Comparison of ENCODE assay signal across 8 mouse cellular contexts in the genomic region with DNA sequence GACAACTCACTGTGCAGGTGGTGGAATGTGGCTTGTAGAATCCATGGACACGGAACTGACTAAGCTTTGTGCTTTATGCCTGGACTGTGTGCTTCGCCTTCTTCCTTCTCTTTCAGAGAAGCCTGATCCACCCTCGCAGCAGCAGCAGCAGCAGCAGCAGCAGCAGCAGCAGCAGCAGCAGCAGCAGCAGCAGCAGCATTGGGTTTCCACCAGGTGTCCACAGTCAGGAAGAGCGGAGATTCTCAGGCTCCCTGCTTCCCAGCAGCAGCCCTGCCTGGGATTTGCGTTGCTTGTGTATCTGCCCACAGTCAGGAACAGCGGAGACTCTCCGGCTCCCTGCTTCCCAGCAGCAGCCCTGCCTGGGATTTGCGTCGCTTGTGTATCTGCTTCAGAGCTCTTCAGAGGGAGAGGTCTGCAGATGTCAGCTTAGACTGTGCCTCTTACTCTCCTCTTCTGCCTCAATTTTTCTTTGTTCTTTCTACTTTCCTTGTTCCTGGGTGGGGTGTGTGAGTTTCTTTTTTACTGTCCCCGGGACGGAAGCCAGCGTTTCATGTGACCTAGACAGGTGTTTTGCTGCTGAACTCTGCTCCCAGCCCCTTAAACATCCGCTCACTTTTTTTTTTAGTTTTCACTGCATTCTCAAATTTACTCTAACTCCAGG.
DNase-seq lines count a peak whose midpoint lies in the region; ATAC-seq and TF ChIP-seq lines count a peak whose summit lies in the region.

No protein-coding gene starts in this region.

- no peaks in the 10 kb centered on the region for H3K36me3 ChIP-seq in heart, embryonic 15.5 days
- no peaks in the 10 kb centered on the region; the same call in 1 of the 2 replicates for H3K36me3 ChIP-seq in E14TG2a.4 (ENCODE audit: insufficient read depth, low read length)
- no peaks in the 10 kb centered on the region for H3K36me3 ChIP-seq in forebrain, embryonic 15.5 days
- H3K36me3 ChIP-seq in liver, postnatal 0 days (replicated peaks; ENCODE audit: insufficient read depth, low read length), result no peaks in the 10 kb centered on the region

- H3K4me2 ChIP-seq in heart, embryonic 15.5 days, result peak overlapping the region; percentile 59
- H3K4me2 ChIP-seq in forebrain, embryonic 15.5 days (replicated peaks), result peak overlapping the region; percentile 36
- peak overlapping the region; percentile 50 for H3K4me2 ChIP-seq in liver, postnatal 0 days (ENCODE audit: low read depth, low read length)

- no peak for TF ChIP-seq CTCF in E14TG2a.4 (conservative IDR thresholded peaks at IDR 0.05; ENCODE audit: low read length)
- no peak for TF ChIP-seq CTCF in liver, postnatal 0 days (IDR thresholded peaks at IDR 0.05; ENCODE audit: low read depth)

- H3K9me3 ChIP-seq in heart, embryonic 15.5 days (replicated peaks), result no peaks in the 10 kb centered on the region
- peaks cover 6% of the 10 kb centered on the region for H3K9me3 ChIP-seq in E14TG2a.4 (ENCODE audit: low read length)
- no peaks in the 10 kb centered on the region for H3K9me3 ChIP-seq in forebrain, embryonic 15.5 days
- H3K9me3 ChIP-seq in liver, postnatal 0 days (ENCODE audit: low read length), result no peaks in the 10 kb centered on the region

- ATAC-seq in heart, embryonic 15.5 days (replicated peaks; ENCODE audit: insufficient number of reproducible peaks, insufficient read depth, low FRiP score, low read depth), result no peak
- ATAC-seq in forebrain, embryonic 15.5 days (replicated peaks), result peak; percentile 60; the same call in 1 of the 2 replicates
- no peak for ATAC-seq in liver, postnatal 0 days

- H3K9ac ChIP-seq in heart, embryonic 15.5 days, result peak overlapping the region; percentile 22; the same call in 1 of the 2 replicates
- H3K9ac ChIP-seq in forebrain, embryonic 15.5 days (replicated peaks), result peak overlapping the region; percentile 36; the same call in 1 of the 2 replicates
- no peak overlapping the region; the same call in 1 of the 2 replicates for H3K9ac ChIP-seq in liver, postnatal 0 days (replicated peaks)

- 22% methylated on average over 13 of the region's 13 CpGs for WGBS in heart, embryonic 15.5 days
- WGBS in forebrain, embryonic 15.5 days, result 22% methylated on average over 13 of the region's 13 CpGs
- 33% methylated on average over 13 of the region's 13 CpGs for WGBS in liver, postnatal 0 days (ENCODE audit: insufficient replicate concordance)

- TF ChIP-seq EP300 in liver, postnatal 0 days (IDR thresholded peaks at IDR 0.05; ENCODE audit: low read depth), result no peak

- no peak for DNase-seq in heart, adult 18-20 months
- DNase-seq in liver, postnatal 0 days, result no peak
- DNase-seq in thymus, postnatal 10 days (ENCODE audit: low spot score in 2 of 2), result peak; percentile 76 to 80
- no peak for DNase-seq in gastrocnemius, postnatal 14 days
- DNase-seq in adrenal gland, adult (ENCODE audit: inconsistent age in 2 of 2, low spot score in 1 of 2), result no peak

- peaks cover 9% of the 10 kb centered on the region; the same call in 1 of the 2 replicates for H3K4me1 ChIP-seq in heart, embryonic 15.5 days (replicated peaks)
- H3K4me1 ChIP-seq in E14TG2a.4 (replicated peaks; ENCODE audit: low read depth, low read length), result peaks cover 65% of the 10 kb centered on the region
- peaks cover 3% of the 10 kb centered on the region; the same call in 1 of the 2 replicates for H3K4me1 ChIP-seq in forebrain, embryonic 15.5 days
- no peaks in the 10 kb centered on the region for H3K4me1 ChIP-seq in liver, postnatal 0 days (ENCODE audit: insufficient read depth)

- 0 out of 2 replicates have a peak, but pooled peaks cover 4% of the 10 kb centered on the region for H3K27me3 ChIP-seq in heart, embryonic 15.5 days
- no peaks in the 10 kb centered on the region for H3K27me3 ChIP-seq in E14TG2a.4 (ENCODE audit: insufficient read depth, low read length)
- peaks cover 3% of the 10 kb centered on the region; the same call in 1 of the 2 replicates for H3K27me3 ChIP-seq in forebrain, embryonic 15.5 days
- no peaks in the 10 kb centered on the region for H3K27me3 ChIP-seq in liver, postnatal 0 days (ENCODE audit: insufficient read depth, low read length)

- H3K4me3 ChIP-seq in heart, embryonic 15.5 days, result peak overlapping the region; percentile 27
- peak overlapping the region; percentile 50 for H3K4me3 ChIP-seq in E14TG2a.4 (replicated peaks; ENCODE audit: low read length)
- H3K4me3 ChIP-seq in forebrain, embryonic 15.5 days, result peak overlapping the region; percentile 17
- peak overlapping the region; percentile 14; the same call in 1 of the 2 replicates for H3K4me3 ChIP-seq in liver, postnatal 0 days (ENCODE audit: low read depth, low read length)

- intact Hi-C loops in gastrocnemius, postnatal 14 days (cut with DNase I; ENCODE audit: low total_unique reads), result no loop called here

- H3K27ac ChIP-seq in heart, embryonic 15.5 days, result peak overlapping the region; percentile 31; the same call in 1 of the 2 replicates
- no peak overlapping the region for H3K27ac ChIP-seq in forebrain, embryonic 15.5 days (replicated peaks)
- H3K27ac ChIP-seq in liver, postnatal 0 days (ENCODE audit: low read depth), result no peak overlapping the region

Comparison
In these comparisons a context has a peak if more than half of its experiments do, and no peak if none do; other contexts are left out.
1. DNase-seq: peak in thymus, postnatal 10 days (2 of 2); none in heart, adult 18-20 months (0 of 2), liver, postnatal 0 days (single experiment), gastrocnemius, postnatal 14 days (single experiment) and adrenal gland, adult (0 of 2).
2. Peak in every context shown above with its lines, with median percentiles within 50 percentile points of each other: H3K4me2 ChIP-seq and H3K4me3 ChIP-seq.